Mouse (Mus musculus): ENCODE results near the gene Ccnt1. TPM values are rescaled to one million over a fixed set of nuclear protein-coding genes. Genes with fewer than 3 reads are reported as not detected.

Ccnt1 gene
- 51.1 and 55.8 TPM in 2 replicates for polyA plus RNA-seq (2015; fragmentation: Nextera tagmentation; extraction: Ambion mirVana)

DNA sequence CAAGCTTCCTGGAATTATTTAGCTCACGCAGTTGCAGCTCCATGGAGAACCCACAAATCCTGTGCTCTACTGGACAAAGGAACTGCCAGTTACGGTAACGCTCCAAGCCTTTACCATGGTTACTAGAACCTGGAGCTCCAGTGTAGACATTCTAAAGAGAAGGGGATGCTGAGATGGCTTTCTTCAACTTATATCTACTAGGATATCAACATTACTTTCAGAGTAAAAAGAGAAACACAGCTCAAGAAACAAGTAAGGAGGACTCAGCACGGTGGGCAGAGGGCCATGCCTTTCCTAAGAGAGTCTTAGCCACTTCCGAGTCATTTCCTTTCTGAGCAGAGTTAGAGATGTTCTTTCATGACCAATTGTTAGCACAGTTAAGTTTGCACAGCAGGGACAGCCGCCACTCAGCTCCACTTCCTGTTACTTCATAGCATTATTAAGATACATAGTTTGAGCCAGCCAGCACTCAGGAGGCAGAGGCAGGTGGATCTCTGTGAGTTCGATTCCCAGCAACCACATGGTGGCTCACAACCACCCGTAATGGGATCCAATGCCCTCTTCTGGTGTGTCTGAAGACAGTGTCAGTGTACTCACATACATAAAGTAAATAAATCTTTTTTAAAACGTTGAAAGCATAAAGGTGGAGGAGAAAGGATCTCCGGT, at the start of gene Ccnt1, which contains the start of gene 4930415O20Rik:
Ccnt1 (minus strand) TSS at position 51 of the 666 bp plus-strand sequence.
4930415O20Rik (plus strand) TSS at position 132 of the 666 bp plus-strand sequence.
- no peak for DNase-seq (ENCODE audit: low spot score)

- peak; percentile 68 for DNase-seq (ENCODE audit: low spot score)
Observed at GRCm38 (mm10) chr15:98617176-98617537, 46.4 kb upstream of the Ccnt1 start.

- no peak for DNase-seq (ENCODE audit: low spot score)
Observed at GRCm38 (mm10) chr15:98616362-98617175, 45.8 kb upstream of the Ccnt1 start.

DNA sequence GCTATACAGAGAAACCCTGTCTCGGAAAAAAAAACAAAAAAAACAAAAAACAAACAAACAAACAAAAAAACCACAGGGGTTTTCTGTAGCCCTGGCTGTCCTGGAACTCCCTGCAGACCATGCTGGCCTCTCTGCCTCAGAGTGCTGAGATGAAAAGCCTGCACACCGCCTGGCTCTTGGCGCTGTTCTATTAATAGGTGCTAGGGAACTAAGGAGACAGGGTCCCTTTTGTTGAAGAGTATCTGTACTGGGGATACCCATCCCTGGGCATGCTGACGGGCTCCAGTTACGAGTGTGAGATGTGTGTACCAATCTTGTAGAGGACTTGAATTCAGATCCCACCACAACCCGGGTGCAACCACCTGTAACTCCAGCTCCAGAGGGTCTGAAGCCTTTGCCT, 45.0 kb upstream of the Ccnt1 start:
- no peak for DNase-seq (ENCODE audit: low spot score)

- no peak for DNase-seq (ENCODE audit: low spot score)
Observed at GRCm38 (mm10) chr15:98614971-98615370, 44.2 kb upstream of the Ccnt1 start.

GRCm38 (mm10) chr15:98614551-98614950, 43.8 kb upstream of the Ccnt1 start:
- no peak for DNase-seq (ENCODE audit: low spot score)

DNA sequence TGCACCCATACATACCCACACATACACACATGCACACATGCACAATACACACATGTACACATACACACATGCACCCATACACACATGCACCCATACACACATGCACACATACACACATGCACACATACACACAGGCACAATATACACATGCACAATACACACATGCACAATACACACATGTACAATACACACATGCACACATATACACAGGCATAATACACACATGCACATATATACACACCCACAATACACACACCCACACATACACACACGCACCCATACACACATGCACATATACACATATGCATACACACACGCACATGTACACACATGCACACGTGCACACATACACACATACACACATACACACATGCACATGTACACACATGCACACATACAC, 41.5 kb upstream of the Ccnt1 start:
- no peak for DNase-seq (ENCODE audit: low spot score)

GRCm38 (mm10) chr15:98610131-98610633, 39.5 kb upstream of the Ccnt1 start:
- DNase-seq (ENCODE audit: low spot score), result no peak

DNA sequence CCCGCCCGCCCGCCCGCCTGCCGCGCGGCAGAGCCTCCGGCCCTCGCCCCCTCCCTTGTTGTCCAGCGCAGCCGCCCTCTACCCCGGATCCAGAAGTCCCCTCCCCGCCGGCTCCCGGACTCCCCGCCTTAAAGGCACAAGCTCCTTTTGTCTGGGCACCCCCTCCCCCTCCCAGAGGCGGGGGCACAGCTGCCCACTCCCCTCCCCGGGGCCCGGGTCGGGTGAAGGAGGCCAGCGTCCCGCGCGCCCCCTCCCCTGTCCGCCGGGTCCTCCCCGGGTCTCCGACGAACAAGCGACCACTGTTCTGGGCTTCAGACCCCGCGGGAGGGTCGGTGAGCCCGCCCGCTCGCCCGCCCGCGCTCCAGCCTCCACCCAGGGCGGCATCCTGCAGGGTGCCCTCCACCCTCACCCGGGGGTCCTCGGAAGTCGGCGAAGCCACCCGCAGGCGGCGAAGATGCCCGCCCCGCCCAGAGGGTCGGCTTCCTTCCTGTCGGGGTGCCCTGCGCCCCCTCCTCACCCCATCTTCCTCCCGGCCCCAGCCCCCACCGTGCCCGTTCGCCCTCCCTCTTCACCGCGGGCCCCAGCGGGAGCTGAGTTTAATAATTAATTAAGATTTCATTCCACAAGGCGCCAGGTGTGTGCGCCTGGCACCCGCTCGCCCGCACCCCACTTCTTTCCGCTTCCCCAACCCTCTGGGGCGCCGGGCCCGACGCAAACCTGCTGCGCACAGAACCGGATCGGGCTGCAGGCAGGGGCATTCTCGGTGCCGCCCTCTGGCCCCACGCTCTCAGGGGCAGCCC, 38.8 kb upstream of the Ccnt1 start, which contains the start of gene Adcy6:
Adcy6 (minus strand) TSS at position 746 of the 800 bp plus-strand sequence.
- peak; percentile 79 for DNase-seq (ENCODE audit: low spot score)

- DNase-seq (ENCODE audit: low spot score), result peak; percentile 44
Observed at GRCm38 (mm10) chr15:98608784-98609250, 38.1 kb upstream of the Ccnt1 start.

DNA sequence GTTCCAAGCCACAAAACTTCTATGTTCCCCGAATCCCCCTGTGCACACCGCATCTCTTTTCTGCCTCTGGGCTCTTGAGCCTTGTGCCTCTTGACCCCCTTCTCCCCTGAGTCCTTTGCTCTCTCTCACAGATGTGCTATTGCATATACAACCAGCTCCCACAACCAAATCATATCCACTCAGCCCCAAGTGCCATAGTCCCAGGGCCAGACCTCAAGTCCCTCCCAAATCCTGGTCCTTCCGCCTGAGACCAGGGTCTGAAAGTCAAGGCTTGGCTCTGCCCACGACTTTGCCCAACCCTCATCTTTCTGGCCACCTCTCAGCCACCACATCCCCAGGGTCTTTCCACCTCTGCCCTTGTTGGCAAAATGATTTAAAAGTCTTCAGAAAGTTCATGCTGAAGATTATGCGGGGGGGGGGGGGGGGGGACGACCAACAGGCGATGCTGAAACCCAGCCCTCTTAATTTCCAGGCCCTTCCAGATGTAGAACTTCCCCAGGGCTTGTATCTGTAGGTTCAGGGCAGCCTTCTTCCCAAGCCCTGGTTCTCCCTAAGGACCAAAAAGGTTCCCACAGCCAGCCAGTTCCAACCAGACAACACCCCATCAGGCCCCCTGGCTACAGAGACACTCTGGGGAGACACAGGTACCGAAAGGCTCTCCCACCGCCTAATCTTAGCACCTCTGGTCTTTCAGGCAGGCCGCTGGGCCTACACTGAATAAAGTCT, 37.5 kb upstream of the Ccnt1 start:
- DNase-seq (ENCODE audit: low spot score), result no peak

- DNase-seq (ENCODE audit: low spot score), result no peak
Observed at GRCm38 (mm10) chr15:98607557-98607956, 36.8 kb upstream of the Ccnt1 start.

- no peak for DNase-seq (ENCODE audit: low spot score)
Observed at GRCm38 (mm10) chr15:98606739-98607138, 36.0 kb upstream of the Ccnt1 start.

GRCm38 (mm10) chr15:98606051-98606536, 35.4 kb upstream of the Ccnt1 start:
- DNase-seq (ENCODE audit: low spot score), result no peak

- no peak for DNase-seq (ENCODE audit: low spot score)
Observed at GRCm38 (mm10) chr15:98604041-98604575, 33.4 kb upstream of the Ccnt1 start.

DNA sequence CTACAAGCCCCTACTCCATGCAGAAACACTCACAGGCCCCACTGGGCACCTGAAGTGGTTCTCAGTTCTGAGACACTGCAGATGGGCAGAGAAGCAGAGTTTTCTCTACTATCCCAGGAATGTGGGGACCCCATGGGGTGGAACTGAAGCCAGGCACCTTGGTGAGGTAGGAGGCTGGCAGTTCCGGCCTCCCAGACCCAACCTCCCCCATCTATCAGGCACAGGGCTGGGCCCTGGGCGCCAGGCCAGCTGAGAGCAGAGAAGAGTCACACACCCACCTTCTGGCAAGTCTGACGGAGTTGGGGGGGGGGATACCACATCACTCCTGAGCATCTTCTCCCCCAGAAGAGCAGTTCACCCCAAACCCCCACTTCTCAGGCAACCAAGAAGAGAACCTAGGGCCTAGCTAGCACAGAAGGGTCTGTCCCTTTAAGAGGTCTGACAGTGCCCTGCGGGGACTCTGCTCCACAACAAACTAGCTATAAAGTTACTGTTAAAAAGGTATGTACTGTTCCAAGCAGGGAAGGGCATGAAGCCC, 32.3 kb upstream of the Ccnt1 start:
- no peak for DNase-seq (ENCODE audit: low spot score)

GRCm38 (mm10) chr15:98602191-98602881, 31.6 kb upstream of the Ccnt1 start:
- no peak for DNase-seq (ENCODE audit: low spot score)

GRCm38 (mm10) chr15:98601832-98602190, 31.1 kb upstream of the Ccnt1 start:
- DNase-seq (ENCODE audit: low spot score), result no peak

DNA sequence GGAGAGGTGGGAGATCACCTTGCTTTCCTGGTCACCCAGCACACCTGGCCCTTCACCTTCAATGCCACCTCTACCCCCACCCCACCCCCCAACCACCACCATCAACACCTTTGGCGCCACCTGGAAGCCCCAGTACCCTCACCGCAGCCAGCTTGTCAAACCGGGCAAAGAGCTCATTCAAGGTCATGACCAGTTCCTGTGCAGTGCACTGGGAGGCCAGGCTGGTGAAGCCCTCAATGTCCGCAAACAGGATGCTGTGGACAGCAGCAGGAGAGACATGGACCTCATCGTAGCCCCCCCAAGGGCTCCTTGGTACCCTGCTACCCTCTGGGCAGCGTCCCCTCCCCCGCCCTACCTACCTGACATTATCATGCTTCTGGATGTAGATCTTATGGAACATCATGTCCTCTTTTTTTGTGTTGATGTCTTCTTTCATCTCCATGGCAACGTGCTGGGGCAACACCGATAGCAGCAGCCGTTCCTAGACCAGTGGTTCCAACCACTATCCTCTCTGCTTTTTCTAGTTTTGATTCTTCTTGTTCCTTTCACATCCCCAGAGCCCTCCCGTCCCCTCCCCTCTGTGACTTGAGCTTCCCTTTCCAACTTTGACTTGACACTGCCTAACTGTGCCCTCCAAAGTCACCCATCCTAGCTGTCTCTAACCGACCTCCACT, 29.4 kb upstream of the Ccnt1 start:
- no peak for DNase-seq (ENCODE audit: low spot score)

All from thymus, postnatal 0 days (tissue).